Mouse (Mus musculus): Measurements from ENCODE around the gene Nmnat2. TPM values are rescaled to one million over a fixed set of nuclear protein-coding genes. Genes with fewer than 3 reads are reported as not detected.

Nmnat2 gene
- 58.9 and 81.6 TPM in 2 replicates for polyA plus RNA-seq (2021; fragmentation: Nextera tagmentation)
- long read RNA-seq, experiment 1, full-length matches to known transcripts, result 4 of 60 reads
- long read RNA-seq, experiment 1, partial matches to known transcripts, result 0 of 60 reads
- long read RNA-seq, experiment 1, other reads (novel, unspliced or antisense), result 56 of 60 reads
- long read RNA-seq, experiment 2, full-length matches to known transcripts, result 69 of 157 reads
- long read RNA-seq, experiment 2, partial matches to known transcripts, result 75 of 157 reads
- long read RNA-seq, experiment 2, other reads (novel, unspliced or antisense), result 13 of 157 reads

DNA sequence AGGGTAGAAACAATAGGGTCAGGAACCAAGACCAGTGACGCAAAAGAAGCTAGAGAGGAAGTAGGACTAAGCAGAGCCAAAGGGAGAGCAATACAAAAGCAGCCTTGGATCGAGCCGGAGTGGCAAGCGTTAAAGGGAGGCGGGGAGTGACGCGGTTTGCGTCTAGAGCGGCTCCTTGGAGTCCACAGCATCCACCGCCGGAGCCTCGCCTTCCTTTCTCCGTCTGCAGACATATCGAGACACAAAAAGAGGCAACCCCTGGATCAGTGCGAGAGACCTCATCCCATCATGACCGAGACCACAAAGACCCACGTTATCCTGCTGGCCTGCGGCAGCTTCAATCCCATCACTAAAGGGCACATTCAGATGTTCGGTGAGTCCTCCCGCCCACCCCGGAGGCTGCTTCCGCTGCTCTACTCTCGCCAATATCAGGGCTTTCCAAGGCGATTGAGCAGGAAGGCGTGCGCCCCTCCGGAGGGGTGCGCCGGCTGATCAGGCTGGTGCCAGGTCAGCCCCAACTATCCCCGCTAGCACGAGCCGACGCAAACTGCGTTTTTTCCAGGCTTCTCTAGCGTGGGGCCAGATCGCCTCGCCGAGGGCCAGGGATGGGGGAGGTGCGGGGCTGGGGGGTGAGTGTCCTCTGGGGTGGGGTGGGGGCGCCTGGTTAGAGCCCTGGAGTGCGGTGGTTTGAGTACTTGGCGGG, at the start of gene Nmnat2:
Gene Nmnat2, plus strand, starts transcription at position 173 of the 703 bp plus-strand sequence.

Other genes with a start within 250 kb of the Nmnat2 start
- not detected in 2 replicates for gene Apobec4, start 204.4 kb upstream of the Nmnat2 start, polyA plus RNA-seq (2021; fragmentation: Nextera tagmentation)
- gene Rgl1, start 188.6 kb upstream of the Nmnat2 start, polyA plus RNA-seq (2021; fragmentation: Nextera tagmentation), result 34.2 and 35.7 TPM in 2 replicates
- gene Arpc5, start 188.5 kb upstream of the Nmnat2 start, polyA plus RNA-seq (2021; fragmentation: Nextera tagmentation), result 252 and 270 TPM in 2 replicates
- gene Ncf2, start 154.8 kb upstream of the Nmnat2 start, polyA plus RNA-seq (2021; fragmentation: Nextera tagmentation), result 1.9 and 2.5 TPM in 2 replicates
- gene Smg7, start 52.3 kb upstream of the Nmnat2 start, polyA plus RNA-seq (2021; fragmentation: Nextera tagmentation), result 18.3 and 20.5 TPM in 2 replicates
- gene Lamc2, start 231.5 kb downstream of the Nmnat2 start, polyA plus RNA-seq (2021; fragmentation: Nextera tagmentation), result 0.79 and 1.7 TPM in 2 replicates